Mouse (Mus musculus) limb, embryonic 15.5 days (tissue): ENCODE measurements at regions not wholly inside any gene's neighbourhood (a gene's known extent, or its start where the extent isn't known, plus 50 kb on each side); places are given as distances from the start of the nearest gene placed in this dataset.
"Not testable (repeated sequence)": the region's sequence is repeated elsewhere in the genome, so short reads cannot be mapped to it uniquely, and the experiment has no call there.

ENCODE experiments used
- ATAC-seq: fragments of 200-750 bp; cut with Nextera tagmentation; 2 replicates; pipeline ENCODE4 v1.8.0; 2017; ENCODE audit warnings: low read depth, moderate TSS enrichment; ENCODE audit not compliant: insufficient number of reproducible peaks, low FRiP score, low TSS enrichment
- H3K27ac ChIP-seq: fragments of 300-500 bp; sonication (generic); 2 replicates; pipeline ENCODE4 v1.5.1; 2015; ENCODE audit warnings: moderate library complexity, mild to moderate bottlenecking, inconsistent platforms
- H3K27me3 ChIP-seq: fragments of 300-500 bp; sonication (generic); 2 replicates; pipeline ENCODE4 v1.6.1; 2015; ENCODE audit warnings: inconsistent platforms
- H3K36me3 ChIP-seq: fragments of 300-500 bp; sonication (generic); 2 replicates; pipeline ENCODE4 v1.6.1; 2015; ENCODE audit warnings: inconsistent platforms
- H3K4me1 ChIP-seq: fragments of 300-500 bp; sonication (generic); 2 replicates; pipeline ENCODE4 v1.6.1; 2015; ENCODE audit warnings: inconsistent platforms
- H3K4me2 ChIP-seq: fragments of 300-500 bp; sonication (generic); 2 replicates; pipeline ENCODE4 v1.6.1; 2015; ENCODE audit warnings: mild to moderate bottlenecking, inconsistent platforms
- H3K4me3 ChIP-seq: fragments of 300-500 bp; sonication (generic); 2 replicates; pipeline ENCODE4 v1.5.1; 2015; ENCODE audit warnings: mild to moderate bottlenecking, inconsistent platforms
- H3K9ac ChIP-seq: fragments of 300-500 bp; sonication (generic); 2 replicates; pipeline ENCODE4 v1.6.1; 2015; ENCODE audit warnings: inconsistent platforms
- H3K9me3 ChIP-seq: fragments of 300-500 bp; sonication (generic); 2 replicates; pipeline ENCODE4 v1.6.1; 2016; ENCODE audit warnings: inconsistent platforms
- WGBS: fragments of 180-500 bp; shearing (Covaris S2); methylation state at CpG from one replicate; pipeline ENCODE4 v1.1.7; 2015; 5-methylcytosine and 5-hydroxymethylcytosine counted together

- no peaks in the 10 kb centered on the region for H3K4me1 ChIP-seq
- H3K36me3 ChIP-seq = no peaks in the 10 kb centered on the region
- no peaks in the 10 kb centered on the region for H3K9me3 ChIP-seq
- H3K9ac ChIP-seq = no peak overlapping the region
- no peak overlapping the region for H3K27ac ChIP-seq
- no peak for ATAC-seq
- H3K4me2 ChIP-seq = no peak overlapping the region
- no peaks in the 10 kb centered on the region for H3K27me3 ChIP-seq
- no peak overlapping the region for H3K4me3 ChIP-seq
- WGBS = 78% methylated on average over 1 of the region's 1 CpGs
These were observed 249.4 kb upstream of the Akr1e1 start for GRCm38 (mm10) chr13:4858341-4858740.

DNA sequence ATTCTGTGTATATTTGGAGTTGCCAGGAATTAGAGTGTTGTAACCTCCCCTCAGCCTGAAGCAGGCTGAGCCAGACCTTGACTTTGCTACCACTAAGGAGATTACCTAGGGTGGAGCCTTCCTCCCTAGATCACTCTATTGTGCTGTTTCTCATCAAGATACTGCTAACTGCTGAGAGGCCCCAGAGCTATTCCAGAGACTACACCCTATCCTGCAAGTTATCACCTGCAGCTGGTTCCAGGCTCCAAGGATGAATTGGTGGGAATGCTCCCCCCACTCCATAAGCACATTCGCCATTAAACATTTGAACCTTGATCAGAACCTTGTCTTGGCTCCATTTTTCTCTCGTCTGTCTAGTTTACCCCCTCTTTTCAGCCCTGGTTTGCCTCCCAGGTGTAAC, 230.5 kb upstream of the Akr1e1 start:
- H3K27ac ChIP-seq, H3K4me3 ChIP-seq, H3K9me3 ChIP-seq, H3K4me2 ChIP-seq, ATAC-seq, H3K36me3 ChIP-seq, H3K4me1 ChIP-seq, H3K9ac ChIP-seq, H3K27me3 ChIP-seq: not testable (repeated sequence)
- WGBS = 81% methylated on average over 2 of the region's 2 CpGs

GRCm38 (mm10) chr13:4826756-4827155, 217.8 kb upstream of the Akr1e1 start:
- Histone ChIP-seq H3K4me3 (no peak overlapping the region), H3K4me1 (no peaks in the 10 kb centered on the region), H3K9ac (no peak overlapping the region), H3K9me3 (no peaks in the 10 kb centered on the region), H3K36me3 (no peaks in the 10 kb centered on the region), H3K27ac (no peak overlapping the region), H3K4me2 (no peak overlapping the region), H3K27me3 (no peaks in the 10 kb centered on the region)
- 84% methylated on average over 3 of the region's 3 CpGs for WGBS
- ATAC-seq = no peak

DNA sequence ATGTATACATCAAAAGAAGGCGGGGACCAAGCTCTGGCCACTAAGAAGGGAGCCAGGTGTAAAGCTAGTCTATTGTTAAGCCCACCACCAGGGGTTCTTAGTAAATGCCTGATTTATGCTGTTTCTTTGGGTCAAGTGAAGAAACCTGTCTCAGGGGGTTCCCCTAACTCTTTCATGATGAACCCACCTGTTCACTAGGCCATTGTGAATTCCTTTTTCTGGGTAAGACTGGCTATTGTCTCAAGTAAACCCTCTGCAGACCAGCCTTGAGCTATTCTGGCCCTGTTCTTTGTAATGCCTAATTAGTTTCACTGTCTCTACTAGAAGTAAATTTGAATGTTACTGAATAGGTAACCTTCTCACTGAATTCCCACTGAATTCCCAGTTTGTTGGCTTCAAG, 216.8 kb upstream of the Akr1e1 start:
- not testable (repeated sequence) for H3K27ac ChIP-seq, H3K9me3 ChIP-seq, ATAC-seq, H3K27me3 ChIP-seq, H3K4me1 ChIP-seq, H3K9ac ChIP-seq, H3K36me3 ChIP-seq, H3K4me2 ChIP-seq, H3K4me3 ChIP-seq
- 88% methylated on average over 1 of the region's 1 CpGs for WGBS

DNA sequence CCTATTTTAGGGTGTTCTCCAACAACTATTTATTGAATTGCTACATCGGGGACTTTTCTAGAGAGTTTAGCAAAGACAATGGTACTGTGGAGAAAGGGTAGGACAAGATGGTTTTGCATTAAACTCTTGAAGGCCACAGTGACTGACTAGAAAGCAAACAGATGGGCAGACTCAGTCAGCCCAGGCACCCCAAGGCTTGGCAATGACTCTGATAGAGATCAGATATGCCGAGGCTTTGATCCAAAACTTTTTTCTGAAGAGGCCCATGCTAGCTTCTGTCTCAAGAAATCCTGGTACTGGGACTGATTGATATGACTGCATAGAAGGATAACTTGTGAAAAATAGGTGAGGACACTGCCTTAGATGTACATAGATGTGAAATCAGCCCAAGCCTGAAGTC, 197.9 kb upstream of the Akr1e1 start:
- Histone ChIP-seq H3K4me1 (no peaks in the 10 kb centered on the region), H3K36me3 (no peaks in the 10 kb centered on the region), H3K9me3 (no peaks in the 10 kb centered on the region), H3K4me3 (no peak overlapping the region), H3K4me2 (no peak overlapping the region), H3K27me3 (no peaks in the 10 kb centered on the region), H3K9ac (no peak overlapping the region), H3K27ac (no peak overlapping the region)
- 86% methylated on average over 2 of the region's 2 CpGs for WGBS
- ATAC-seq = no peak

DNA sequence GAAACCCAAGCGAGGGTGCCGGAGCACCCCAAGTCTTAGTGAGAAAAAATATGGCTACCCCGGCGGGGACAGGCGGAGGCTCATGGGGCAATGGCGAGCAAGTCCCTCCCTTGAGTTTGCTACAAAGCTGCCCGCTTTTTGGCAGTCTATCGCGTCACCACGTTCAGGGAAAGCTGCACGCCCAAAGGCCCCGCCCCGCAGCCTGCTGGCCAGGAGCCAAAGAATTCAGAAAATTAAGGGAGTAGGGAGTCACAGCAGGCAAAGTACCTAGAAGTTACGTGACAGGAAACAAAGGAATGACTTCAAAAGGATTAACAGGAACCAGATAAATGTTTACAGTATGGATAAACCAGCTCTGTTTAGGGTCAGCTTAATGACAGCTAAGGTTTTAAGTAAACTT, 191.7 kb upstream of the Akr1e1 start:
- no peaks in the 10 kb centered on the region; the same call in 1 of the 2 replicates for H3K9me3 ChIP-seq
- ATAC-seq = no peak
- H3K27me3 ChIP-seq = no peaks in the 10 kb centered on the region
- H3K4me1 ChIP-seq = no peaks in the 10 kb centered on the region
- no peak overlapping the region for H3K27ac ChIP-seq
- WGBS = 84% methylated on average over 14 of the region's 14 CpGs
- H3K4me3 ChIP-seq = no peak overlapping the region
- no peak overlapping the region for H3K4me2 ChIP-seq
- no peak overlapping the region for H3K9ac ChIP-seq
- no peaks in the 10 kb centered on the region for H3K36me3 ChIP-seq

DNA sequence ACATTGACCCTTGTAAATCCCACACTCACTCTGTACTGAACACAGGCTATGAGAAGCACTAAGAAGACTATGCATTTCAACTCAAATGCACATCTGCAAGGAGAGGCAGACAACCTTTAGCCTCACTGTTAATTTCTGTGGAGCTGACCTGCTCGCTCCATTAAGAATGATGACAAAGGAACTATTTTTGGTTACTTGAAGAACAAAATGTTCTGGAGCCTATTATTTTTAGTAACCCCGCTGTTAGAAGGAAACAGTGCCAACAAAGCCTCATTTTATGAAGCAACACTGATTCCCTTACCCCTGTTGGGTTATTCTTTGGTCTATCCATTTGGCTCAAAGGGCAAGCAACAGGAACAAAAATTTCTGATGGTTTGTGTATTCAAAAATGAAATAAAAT, 182.2 kb upstream of the Akr1e1 start:
- ATAC-seq = no peak
- Histone ChIP-seq H3K9me3 (no peaks in the 10 kb centered on the region), H3K4me2 (no peak overlapping the region), H3K4me3 (no peak overlapping the region), H3K9ac (no peak overlapping the region), H3K36me3 (no peaks in the 10 kb centered on the region), H3K4me1 (no peaks in the 10 kb centered on the region), H3K27ac (no peak overlapping the region), H3K27me3 (no peaks in the 10 kb centered on the region)
- 64% methylated on average over 2 of the region's 2 CpGs for WGBS

- ATAC-seq = no peak
- H3K4me3 ChIP-seq = no peak overlapping the region
- H3K9me3 ChIP-seq = no peaks in the 10 kb centered on the region
- no peaks in the 10 kb centered on the region for H3K27me3 ChIP-seq
- no peaks in the 10 kb centered on the region for H3K36me3 ChIP-seq
- no peaks in the 10 kb centered on the region for H3K4me1 ChIP-seq
- WGBS = 68% methylated on average over 2 of the region's 2 CpGs
- no peak overlapping the region for H3K9ac ChIP-seq
- H3K27ac ChIP-seq = no peak overlapping the region
- no peak overlapping the region for H3K4me2 ChIP-seq
These were observed 181.4 kb upstream of the Akr1e1 start for GRCm38 (mm10) chr13:4790414-4790813.

GRCm38 (mm10) chr13:4783290-4783689, 174.3 kb upstream of the Akr1e1 start:
- no peaks in the 10 kb centered on the region for H3K9me3 ChIP-seq
- H3K9ac ChIP-seq = no peak overlapping the region
- no peaks in the 10 kb centered on the region for H3K4me1 ChIP-seq
- H3K4me2 ChIP-seq = no peak overlapping the region
- 74% methylated on average over 3 of the region's 3 CpGs for WGBS
- no peaks in the 10 kb centered on the region for H3K27me3 ChIP-seq
- no peaks in the 10 kb centered on the region for H3K36me3 ChIP-seq
- H3K4me3 ChIP-seq = no peak overlapping the region
- ATAC-seq = no peak
- H3K27ac ChIP-seq = no peak overlapping the region

GRCm38 (mm10) chr13:4778264-4778823, 169.4 kb upstream of the Akr1e1 start:
- 73% methylated on average over 3 of the region's 3 CpGs for WGBS
- not testable (repeated sequence) for H3K27ac ChIP-seq, ATAC-seq, H3K4me1 ChIP-seq, H3K9me3 ChIP-seq, H3K36me3 ChIP-seq, H3K27me3 ChIP-seq, H3K4me3 ChIP-seq, H3K4me2 ChIP-seq, H3K9ac ChIP-seq

DNA sequence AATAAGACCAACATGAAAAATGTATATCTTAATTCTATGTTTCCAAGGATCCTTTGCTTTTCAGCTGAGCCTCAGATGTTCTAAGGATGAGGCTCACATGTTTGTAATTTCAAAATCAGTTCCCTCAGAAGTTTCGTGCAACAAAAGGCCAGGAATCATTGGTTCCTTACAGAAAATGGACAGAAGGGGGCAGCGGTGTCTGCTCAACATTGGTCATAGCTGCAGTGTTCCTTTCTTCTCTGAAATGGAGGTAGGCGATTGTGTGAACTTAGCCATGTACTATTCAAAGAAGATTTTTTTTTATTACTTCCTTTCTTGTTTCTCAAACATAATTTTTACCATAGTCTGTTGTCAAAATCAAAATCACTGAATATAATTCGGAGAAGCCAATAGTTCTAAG, 167.9 kb upstream of the Akr1e1 start:
- 32% methylated on average over 4 of the region's 4 CpGs for WGBS
- Histone ChIP-seq H3K4me3 (no peak overlapping the region), H3K36me3 (no peaks in the 10 kb centered on the region), H3K27ac (no peak overlapping the region), H3K9me3 (no peaks in the 10 kb centered on the region), H3K9ac (no peak overlapping the region), H3K27me3 (no peaks in the 10 kb centered on the region), H3K4me1 (no peaks in the 10 kb centered on the region), H3K4me2 (no peak overlapping the region)
- ATAC-seq = no peak

GRCm38 (mm10) chr13:4772324-4772723, 163.3 kb upstream of the Akr1e1 start:
- no peak for ATAC-seq
- no peaks in the 10 kb centered on the region for H3K9me3 ChIP-seq
- H3K27ac ChIP-seq = peak overlapping the region; percentile 33; the same call in 1 of the 2 replicates
- no peak overlapping the region for H3K9ac ChIP-seq
- 86% methylated on average over 2 of the region's 2 CpGs for WGBS
- H3K4me3 ChIP-seq = no peak overlapping the region
- H3K4me1 ChIP-seq = peaks cover 4% of the 10 kb centered on the region; the same call in 1 of the 2 replicates
- H3K27me3 ChIP-seq = no peaks in the 10 kb centered on the region
- H3K36me3 ChIP-seq = no peaks in the 10 kb centered on the region
- no peak overlapping the region for H3K4me2 ChIP-seq
